Mouse (Mus musculus) frontal cortex, postnatal 14 days (tissue): Measurements from ENCODE around the gene Pvalb.

Experiments
- DNase-seq, 2 experiments: peaks; one replicate each; pipeline ENCODE4 v3.0.0; 2022; ENCODE audit warnings: low spot score in 2 of 2

Pvalb gene

GRCm38 (mm10) chr15:78206312-78206711 lies at the start of gene Pvalb:
Pvalb (minus strand) TSS chr15:78206400.
- no peak for DNase-seq

DNA sequence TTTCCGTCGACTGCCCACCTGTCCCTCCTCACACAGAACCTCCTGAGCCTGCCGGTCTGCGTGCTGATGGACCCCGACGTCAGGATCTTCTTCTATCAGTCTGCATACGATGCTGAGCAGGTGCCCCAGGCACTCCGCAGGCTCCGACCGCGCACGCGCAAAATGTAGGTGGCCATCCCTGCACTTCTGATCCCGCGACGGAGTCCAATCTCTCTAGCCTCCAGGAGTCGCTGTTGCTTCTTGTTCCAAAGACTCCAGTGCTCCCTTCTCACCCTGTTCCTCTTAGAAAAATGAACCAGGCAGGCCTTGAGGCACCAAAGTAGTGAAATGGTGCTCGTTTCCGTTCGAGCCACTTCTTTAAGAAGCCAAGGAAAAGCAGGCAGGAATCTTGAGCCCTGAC lies 48.6 kb upstream of the Pvalb start:
- DNase-seq, result peak; percentile 32 to 38

GRCm38 (mm10) chr15:78248410-78248809 lies 42.2 kb upstream of the Pvalb start:
- DNase-seq, result no peak

GRCm38 (mm10) chr15:78247659-78248058 lies 41.5 kb upstream of the Pvalb start:
- no peak for DNase-seq

DNA sequence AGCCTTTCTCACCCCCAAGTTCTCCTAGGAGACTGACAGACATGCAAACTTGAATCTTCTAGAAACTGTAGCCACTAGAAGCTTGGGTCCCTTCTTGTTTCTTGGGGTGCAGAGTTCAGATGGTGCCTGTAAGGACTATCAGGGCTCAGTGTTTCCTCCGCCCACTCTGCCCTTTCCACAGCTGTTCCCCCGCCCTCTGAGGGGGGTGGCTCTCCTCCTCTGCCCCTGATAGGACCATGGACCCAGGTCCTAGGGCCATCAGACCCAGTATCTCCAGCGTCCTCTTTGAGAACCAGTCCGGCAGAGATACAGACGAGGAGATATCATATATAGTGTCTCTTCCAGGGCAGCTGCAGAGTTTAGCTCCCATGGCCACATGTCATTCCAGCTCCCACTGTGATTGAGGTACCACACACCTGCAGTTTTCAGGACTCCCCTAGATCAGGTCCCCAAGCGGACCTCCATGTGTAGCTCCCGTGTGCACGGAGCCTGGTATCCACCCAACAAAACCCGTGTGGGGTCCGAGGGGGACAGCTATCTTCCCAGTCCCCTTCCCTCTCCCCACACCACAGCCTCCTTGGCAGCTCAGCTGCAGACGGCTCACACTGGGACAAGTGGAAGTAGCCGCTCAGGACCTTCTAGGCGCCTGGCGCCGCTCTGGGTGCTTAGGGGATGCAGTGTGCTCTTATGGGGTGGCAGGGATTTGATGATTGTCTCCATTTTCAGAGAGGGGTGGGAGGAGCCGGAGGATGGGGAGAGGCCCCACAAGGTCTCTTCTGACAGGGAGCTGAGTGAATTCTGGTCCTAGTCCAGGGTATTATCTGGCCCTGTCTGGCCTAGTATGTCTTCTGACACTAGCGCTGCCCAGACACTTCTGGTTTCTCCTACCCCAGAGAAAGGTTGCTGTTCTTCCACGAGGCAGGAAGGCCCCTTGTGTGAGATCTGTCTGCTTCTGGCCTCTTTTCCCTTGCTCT lies 40.2 kb upstream of the Pvalb start:
- DNase-seq, result no peak

GRCm38 (mm10) chr15:78244695-78245492 lies 38.7 kb upstream of the Pvalb start, which contains the start of gene Ncf4:
Ncf4 (plus strand) TSS chr15:78244801.
- DNase-seq, result no peak

- no peak for DNase-seq
Observed at GRCm38 (mm10) chr15:78243774-78244173, 37.6 kb upstream of the Pvalb start.

GRCm38 (mm10) chr15:78243061-78243460 lies 36.9 kb upstream of the Pvalb start:
- DNase-seq, result no peak

DNA sequence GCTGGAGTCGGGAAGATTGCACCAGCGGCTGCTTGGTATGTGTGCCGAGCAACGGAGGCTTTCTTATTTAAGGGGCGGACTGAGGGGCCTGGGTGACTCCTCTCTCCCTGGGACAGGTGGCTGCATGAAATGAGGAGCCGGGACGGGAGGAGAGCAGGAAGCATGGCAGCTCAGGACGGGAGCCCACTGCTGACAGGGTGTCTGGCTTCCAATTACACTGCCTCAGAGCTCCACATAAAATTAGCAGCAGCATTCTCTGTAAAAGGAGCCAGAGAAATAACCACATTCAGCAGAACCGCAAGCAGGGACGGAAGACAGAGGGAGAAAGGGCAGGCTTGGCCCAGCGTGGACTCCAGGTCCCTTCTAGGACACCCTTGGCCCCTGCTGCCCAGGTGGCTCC lies 35.1 kb upstream of the Pvalb start:
- DNase-seq, result no peak

- no peak for DNase-seq
Observed at GRCm38 (mm10) chr15:78239956-78240617, 33.9 kb upstream of the Pvalb start.

- peak in 1 of 2 experiments; percentile 34 for DNase-seq
Observed at GRCm38 (mm10) chr15:78239453-78239852, 33.3 kb upstream of the Pvalb start.

DNA sequence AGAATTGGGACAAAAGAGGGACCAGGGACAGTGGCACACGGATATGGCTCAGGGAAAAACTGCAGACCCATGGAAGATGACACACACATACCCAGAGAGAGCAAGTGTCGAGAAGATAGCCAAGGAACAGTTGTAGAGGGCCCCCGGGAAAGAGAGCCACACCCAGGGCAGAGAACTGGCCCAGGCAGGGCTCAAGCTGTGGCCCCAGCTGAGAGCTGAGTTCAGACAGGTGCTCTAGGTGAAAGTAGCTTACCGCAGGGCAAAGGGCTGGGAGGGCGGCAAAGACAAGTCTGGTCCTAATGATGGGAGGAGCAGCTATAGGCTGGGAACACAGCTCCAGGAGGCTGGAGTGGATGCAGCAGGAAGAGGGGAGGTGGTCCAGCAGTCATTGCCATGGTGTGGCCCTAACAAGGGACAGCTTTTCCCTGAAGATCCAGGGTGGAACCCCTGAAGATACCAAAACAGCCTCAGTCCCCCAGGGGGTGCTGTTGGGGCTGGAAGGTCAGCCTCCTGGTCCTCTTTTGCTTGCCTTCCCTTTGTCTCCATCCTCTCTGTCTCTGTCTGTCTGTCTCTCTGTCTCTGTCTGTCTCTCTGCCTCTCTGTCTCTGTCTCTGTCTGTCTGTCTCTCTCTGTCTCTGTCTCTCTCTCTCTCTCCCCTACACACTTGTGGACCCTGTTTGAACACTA lies 28.8 kb upstream of the Pvalb start:
- no peak for DNase-seq

GRCm38 (mm10) chr15:78231346-78232331 lies 25.4 kb upstream of the Pvalb start:
- no peak for DNase-seq

GRCm38 (mm10) chr15:78227816-78228215 lies 21.6 kb upstream of the Pvalb start:
- no peak for DNase-seq

GRCm38 (mm10) chr15:78215269-78215668 lies 9.1 kb upstream of the Pvalb start:
- no peak for DNase-seq

DNA sequence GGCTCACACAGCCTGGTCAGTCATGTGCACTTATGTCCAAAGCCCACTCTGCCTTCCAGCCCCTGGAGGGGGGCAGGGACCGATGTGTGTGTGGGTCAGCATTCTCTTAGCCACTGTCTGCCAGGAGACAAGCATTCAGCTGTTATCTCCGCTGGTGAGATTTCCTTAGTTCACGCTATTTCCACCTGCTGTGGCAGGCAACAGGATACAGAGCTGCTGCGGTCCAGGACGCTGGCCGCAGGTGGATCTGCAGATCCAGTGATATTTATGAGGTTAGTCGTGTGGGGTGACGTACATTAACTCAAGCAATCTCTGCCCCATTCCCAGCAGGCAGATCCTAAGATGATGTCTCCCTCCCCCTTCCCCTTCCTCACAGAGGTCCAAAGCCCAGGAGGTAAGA lies 5.2 kb upstream of the Pvalb start:
- no peak for DNase-seq

- DNase-seq, result no peak
Observed at GRCm38 (mm10) chr15:78210203-78210602, 4.0 kb upstream of the Pvalb start.

DNA sequence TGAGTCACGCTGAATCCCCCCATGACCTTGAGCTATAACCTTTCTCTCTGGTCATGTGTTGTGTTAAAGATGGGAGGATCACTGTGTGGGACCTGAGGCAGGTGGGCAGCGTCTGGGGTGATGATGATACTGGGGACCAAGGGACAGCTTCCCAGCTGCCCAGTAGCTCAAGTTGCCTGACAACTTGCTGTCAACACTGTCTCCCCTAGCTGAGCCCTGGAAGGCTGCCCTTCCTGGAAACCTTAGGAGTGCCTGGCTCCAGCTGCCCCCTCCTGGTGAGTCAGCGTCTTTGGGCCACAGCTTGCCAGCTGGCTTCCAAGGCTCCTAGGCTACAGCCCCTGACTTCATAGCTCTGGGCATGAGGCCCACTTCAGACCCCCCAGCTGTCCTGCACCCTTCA lies 1.0 kb downstream of the Pvalb start:
- no peak for DNase-seq

GRCm38 (mm10) chr15:78204053-78204847 lies 1.9 kb downstream of the Pvalb start:
- DNase-seq, result peak in 1 of 2 experiments; percentile 42
